Mouse (Mus musculus) thymus, postnatal 36 days (tissue): ENCODE results near the gene Add3.

Source experiments
- DNase-seq, 2 experiments: peaks; one replicate each; pipeline ENCODE4 v3.0.0; 2022; ENCODE audit warnings: mixed read lengths in 2 of 2

The Add3 gene

DNA sequence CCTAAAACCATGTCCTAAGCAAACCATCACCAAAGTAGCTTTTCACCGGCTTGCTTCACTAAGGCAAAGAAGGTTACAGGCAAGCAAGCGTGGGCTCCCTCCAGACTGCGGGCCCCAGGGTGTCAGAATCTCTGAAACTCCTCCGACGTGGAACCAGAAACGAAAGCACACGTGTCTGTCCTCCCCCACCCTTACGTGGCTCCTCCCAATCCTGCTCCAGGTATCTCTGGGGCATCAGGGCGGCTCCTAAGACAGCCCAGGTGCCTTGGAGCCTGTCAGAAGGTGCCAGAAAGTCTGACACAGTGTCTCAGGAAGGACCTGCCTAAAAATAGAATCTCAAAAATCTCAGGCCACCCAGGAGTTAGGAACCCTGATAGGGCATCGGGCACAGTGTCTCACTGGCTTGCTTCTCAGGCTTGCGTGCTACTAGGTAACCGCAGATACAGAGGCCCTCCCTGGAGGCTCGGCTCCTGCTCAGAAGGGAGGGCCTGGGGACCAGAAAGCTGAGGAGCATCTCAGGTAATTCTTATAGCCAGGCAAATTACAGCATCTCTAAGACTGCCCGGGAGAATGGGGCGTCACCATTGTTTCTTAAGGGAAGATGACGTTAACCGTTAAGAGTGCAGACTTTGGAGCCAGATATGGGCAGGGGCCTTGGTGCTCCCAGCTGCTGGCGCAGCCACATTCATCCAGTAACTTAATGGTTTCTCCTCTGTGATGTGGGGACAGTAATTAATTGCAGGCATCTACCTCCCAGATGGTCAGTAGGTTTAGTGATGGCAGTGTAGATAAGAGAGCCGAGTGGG, 136.9 kb downstream of the Add3 start:
- DNase-seq: no peak

- no peak for DNase-seq
Measured at GRCm38 (mm10) chr19:53278491-53279415, 138.5 kb downstream of the Add3 start.

DNA sequence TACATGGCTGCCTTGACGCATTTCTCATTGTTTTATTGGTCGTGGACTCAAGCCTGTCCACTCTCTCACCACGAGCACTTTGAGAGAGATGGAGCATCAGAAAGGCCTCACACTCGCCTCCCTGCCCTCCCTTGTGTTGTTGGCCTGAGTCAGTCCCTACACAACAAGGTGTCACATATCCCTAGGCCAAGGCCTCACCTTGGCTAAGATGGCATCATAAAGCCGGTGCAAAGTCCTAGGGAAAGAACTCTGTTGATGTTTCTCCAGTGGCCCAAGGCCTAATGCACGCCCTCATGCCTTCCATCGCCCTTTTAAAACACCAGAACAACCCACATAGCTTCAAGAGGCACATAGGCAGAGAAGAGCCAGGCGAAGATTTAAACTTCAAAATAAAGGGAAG, 140.0 kb downstream of the Add3 start:
- no peak for DNase-seq

GRCm38 (mm10) chr19:53282571-53282970, 142.3 kb downstream of the Add3 start:
- DNase-seq: no peak

DNA sequence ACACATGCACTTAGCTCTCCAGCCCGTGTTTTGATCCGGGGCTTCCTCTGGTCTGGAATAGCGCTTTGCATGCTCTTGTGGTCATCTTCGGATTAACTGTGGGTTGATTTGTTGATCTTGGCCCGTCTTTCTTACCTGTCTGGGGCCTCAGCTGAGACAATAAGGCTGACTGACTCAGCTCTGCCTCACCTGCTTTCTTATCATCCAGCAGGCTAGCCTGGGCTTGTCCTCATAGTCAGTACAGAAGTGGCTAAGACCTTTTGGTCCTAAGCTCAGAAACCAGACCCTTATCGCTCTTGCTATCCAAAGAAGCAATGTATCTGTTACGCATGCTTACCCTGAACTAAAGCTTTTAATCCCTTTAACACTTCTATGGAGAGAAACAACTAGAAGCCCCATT, 143.5 kb downstream of the Add3 start:
- DNase-seq: no peak

DNA sequence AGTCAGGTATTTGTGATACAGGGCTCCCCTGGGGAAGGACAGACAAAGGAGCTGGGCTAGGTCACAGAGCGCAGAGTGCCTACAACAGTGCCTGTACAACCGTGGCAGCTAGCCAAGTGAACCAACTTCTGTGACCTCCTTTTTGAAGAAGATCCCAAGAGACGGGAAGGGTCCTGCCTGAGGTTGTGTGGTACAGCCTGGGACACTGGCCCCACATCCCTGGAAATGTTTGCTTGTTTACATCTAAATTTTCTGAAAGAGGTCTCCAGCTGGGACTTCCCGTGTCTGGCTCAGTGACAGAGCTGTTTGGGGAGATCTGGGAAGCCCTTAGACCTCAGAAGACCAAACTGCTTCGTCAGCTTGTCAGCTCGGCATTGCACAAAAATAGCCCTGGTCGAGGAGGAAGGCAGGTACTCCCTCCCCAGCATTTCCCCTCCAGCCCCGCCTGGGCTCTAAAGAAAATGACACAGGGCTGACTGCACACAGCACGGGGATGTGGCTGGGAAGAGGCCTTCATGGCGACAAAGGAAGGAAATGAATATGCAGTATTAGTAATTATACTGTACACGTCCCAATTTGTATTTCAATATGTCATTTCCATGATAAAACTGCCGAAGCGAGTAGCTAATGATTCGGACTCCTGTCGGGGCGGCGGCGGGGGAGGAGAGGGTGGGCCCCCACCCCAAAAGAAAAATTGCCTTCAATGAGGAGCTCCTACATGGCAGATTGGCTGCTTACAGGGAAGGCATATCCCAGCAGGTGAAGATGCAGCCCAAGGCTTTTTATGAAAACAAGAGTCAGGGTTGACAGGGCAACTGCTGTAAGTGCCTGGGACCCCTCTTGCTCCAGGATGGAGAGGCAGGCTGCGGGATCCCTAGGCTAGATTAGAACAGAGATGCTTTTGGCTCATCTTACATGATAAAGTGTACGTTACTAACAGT, 144.3 kb downstream of the Add3 start:
- DNase-seq: no peak

DNA sequence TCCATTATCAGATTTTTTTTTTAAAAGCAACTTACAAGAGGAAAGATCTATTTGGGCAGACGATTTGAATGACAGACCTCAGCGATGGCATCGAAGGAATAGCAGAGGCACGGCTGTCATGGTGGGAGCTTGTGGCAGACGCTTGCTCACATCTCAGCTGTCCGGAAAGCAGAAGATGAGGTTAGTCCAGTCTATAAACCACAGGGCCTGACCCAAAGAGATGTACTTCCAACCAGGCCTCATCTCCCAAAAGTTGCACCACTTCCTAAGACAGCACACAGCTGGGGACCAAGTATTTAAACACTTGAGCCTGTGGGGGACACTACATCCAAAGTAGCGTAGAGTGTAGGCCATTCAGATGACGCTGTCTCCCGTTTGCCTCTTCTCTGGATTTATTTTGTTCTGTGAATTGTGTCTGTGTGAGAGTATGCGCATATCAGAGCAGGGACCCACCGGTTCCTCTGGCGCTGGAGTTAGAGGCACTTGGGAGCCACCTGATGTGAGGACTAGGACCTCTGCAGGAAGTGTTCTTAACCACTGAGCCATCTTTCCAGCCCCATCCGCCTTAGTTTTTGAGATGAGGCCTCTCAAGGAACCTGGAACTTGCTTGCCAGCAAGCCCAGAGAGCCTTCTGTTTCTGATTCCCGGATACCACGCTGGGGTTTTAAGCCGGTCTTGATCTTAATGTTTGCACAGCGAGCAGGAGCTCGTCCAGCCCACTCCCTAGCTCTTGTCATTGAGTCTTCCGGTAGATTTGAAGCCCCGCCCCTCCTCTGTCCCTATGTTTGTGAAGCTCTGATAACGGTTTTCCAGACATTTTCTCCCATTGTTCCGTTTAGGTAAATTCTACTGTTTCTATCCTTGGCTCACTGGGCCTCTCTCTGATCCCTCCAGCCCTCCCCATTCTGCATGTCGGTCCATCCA, 156.3 kb downstream of the Add3 start:
- DNase-seq: no peak
